In genomic region chr2:38824791-38825768, GRCm38 (mm10) we compare ENCODE assay signal across 8 mouse cellular contexts.
DNase-seq lines count a peak whose midpoint lies in the region; ATAC-seq lines count a peak whose summit lies in the region.

No protein-coding gene starts in this region.

- H3K4me1 ChIP-seq in forebrain, embryonic 10.5 days, result peaks cover 40% of the 10 kb centered on the region
- H3K4me1 ChIP-seq in hindbrain, embryonic 11.5 days (replicated peaks; ENCODE audit: control insufficient read depth, insufficient read depth, low read length), result no peaks in the 10 kb centered on the region

- 5% methylated on average over 15 of the region's 15 CpGs for WGBS in forebrain, embryonic 10.5 days
- WGBS in hindbrain, embryonic 11.5 days, result 7% methylated on average over 15 of the region's 15 CpGs

- ATAC-seq in hindbrain, embryonic 11.5 days (ENCODE audit: low FRiP score), result peak; percentile 57
- ATAC-seq in megakaryocyte, adult 5-6 weeks (ENCODE audit: poor library complexity, severe bottlenecking), result peak; percentile 42; the same call in 1 of the 2 replicates

- H3K36me3 ChIP-seq in forebrain, embryonic 10.5 days (replicated peaks), result peaks cover 20% of the 10 kb centered on the region
- H3K36me3 ChIP-seq in hindbrain, embryonic 11.5 days (ENCODE audit: control insufficient read depth, insufficient read depth, low read length), result no peaks in the 10 kb centered on the region

- peak; percentile 7 for DNase-seq in CD4-positive helper T cell, adult 2 months (ENCODE audit: low read depth, low spot score)
- peak; percentile 46 for DNase-seq in ZHBTc4 (ENCODE audit: low read depth, low spot score)
- peak; percentile 67 for DNase-seq in forebrain, embryonic 10.5 days (ENCODE audit: extremely low spot score, low spot score)
- DNase-seq in hindbrain, embryonic 11.5 days (ENCODE audit: low spot score), result peak; percentile 78
- peak; percentile 16 to 17 for DNase-seq in layer of hippocampus, postnatal 25 days (ENCODE audit: extremely low spot score in 1 of 2, low spot score in 1 of 2)
- DNase-seq in right cerebral cortex, adult 2 months (ENCODE audit: low spot score in 2 of 2), result peak; percentile 21 to 57
- no peak for DNase-seq in spleen, adult 12 weeks (ENCODE audit: low spot score)

- no peaks in the 10 kb centered on the region for H3K9me3 ChIP-seq in forebrain, embryonic 10.5 days
- no peaks in the 10 kb centered on the region for H3K9me3 ChIP-seq in hindbrain, embryonic 11.5 days (ENCODE audit: control insufficient read depth, low read length)

- peak overlapping the region; percentile 64 for H3K4me3 ChIP-seq in forebrain, embryonic 10.5 days
- H3K4me3 ChIP-seq in hindbrain, embryonic 11.5 days (ENCODE audit: low read depth, low read length), result peak overlapping the region; percentile 52

- H3K27ac ChIP-seq in forebrain, embryonic 10.5 days, result peak overlapping the region; percentile 97
- peak overlapping the region; percentile 94 for H3K27ac ChIP-seq in hindbrain, embryonic 11.5 days (ENCODE audit: low read depth, low read length)

- no peaks in the 10 kb centered on the region for H3K27me3 ChIP-seq in forebrain, embryonic 10.5 days (ENCODE audit: poor library complexity, severe bottlenecking)
- no peaks in the 10 kb centered on the region for H3K27me3 ChIP-seq in hindbrain, embryonic 11.5 days (ENCODE audit: control insufficient read depth, insufficient read depth, low read length)

- H3K4me2 ChIP-seq in hindbrain, embryonic 11.5 days (replicated peaks; ENCODE audit: low read depth, low read length), result peak overlapping the region; percentile 53

- H3K9ac ChIP-seq in hindbrain, embryonic 11.5 days (ENCODE audit: low read depth, low read length), result peak overlapping the region; percentile 73
